Mouse (Mus musculus) olfactory bulb, adult 2 months (tissue): Measurements from ENCODE around the gene Nav3.

ENCODE experiments used
- CTCF ChIP-seq: fragments of 200-500 bp; IDR thresholded peaks from 2 replicates; pipeline ENCODE4 v1.5.1; 2012; ENCODE audit warnings: low read depth, mild to moderate bottlenecking, low read length, moderate library complexity; ENCODE audit not compliant: insufficient read depth
- POLR2A ChIP-seq: fragments of 200-500 bp; IDR thresholded peaks from 2 replicates; pipeline ENCODE4 v1.6.1; 2012; ENCODE audit warnings: mild to moderate bottlenecking, low read depth, low read length, moderate library complexity; ENCODE audit not compliant: insufficient read depth

DNA sequence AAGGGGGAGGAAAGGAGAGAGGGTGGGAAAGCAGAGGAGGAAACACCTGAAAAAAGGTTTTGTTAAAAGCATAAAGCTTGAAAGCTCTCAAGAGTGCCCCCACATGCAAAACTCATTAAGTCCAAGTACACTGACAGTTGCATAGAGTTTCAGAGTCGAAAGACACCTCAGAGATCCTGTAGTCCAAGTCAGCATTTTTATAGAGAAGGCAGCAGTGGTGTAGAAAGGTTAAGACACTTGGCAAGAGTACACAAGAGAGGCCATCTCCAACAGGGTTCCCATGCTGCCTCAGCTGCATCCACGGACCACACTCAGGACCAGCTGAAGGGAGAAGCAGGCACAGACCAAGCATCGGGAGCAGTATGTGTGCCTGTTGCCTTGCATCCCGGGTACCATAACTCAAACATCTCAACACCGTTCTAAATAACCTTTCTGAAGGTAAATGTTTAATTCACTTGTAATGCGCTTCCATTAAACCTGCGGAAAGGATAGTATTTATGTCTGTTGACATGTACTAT is 421.4 kb downstream of the Nav3 start:
- TF ChIP-seq CTCF (no peak), POLR2A (no peak)
